Mouse (Mus musculus): Measurements from ENCODE around the gene Tmem221.
"Not testable (repeated sequence)": the region's sequence is repeated elsewhere in the genome, so short reads cannot be mapped to it uniquely, and the experiment has no call there.

Tmem221 gene

GRCm38 (mm10) chr8:71547590-71547989 lies 11.1 kb downstream of the Tmem221 start:
- no peak for DNase-seq (ENCODE audit: low spot score in 2 of 2)

DNA sequence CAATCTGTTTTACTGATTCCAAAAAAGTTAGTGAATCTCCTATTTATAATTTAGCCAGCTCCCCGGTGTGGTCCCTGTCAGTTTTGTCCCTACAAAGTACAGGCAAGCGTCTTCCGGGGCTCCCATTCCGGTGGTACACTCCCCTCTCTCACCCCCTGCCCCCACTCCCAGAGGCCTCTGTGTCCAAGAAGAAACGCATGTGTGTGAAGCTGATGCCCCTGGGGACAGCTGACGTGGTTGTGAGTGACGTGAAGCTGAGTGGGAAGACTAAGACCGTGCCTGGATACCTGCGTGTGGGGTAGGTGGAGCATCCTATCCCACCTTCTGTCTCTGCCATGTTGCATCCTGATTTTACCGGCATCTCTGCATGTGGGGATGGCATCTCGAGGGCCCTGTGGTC lies 13.6 kb downstream of the Tmem221 start:
- DNase-seq (ENCODE audit: low spot score in 2 of 2), result no peak

GRCm38 (mm10) chr8:71543755-71544154 lies 14.9 kb downstream of the Tmem221 start:
- DNase-seq (ENCODE audit: low spot score in 2 of 2), result no peak

DNA sequence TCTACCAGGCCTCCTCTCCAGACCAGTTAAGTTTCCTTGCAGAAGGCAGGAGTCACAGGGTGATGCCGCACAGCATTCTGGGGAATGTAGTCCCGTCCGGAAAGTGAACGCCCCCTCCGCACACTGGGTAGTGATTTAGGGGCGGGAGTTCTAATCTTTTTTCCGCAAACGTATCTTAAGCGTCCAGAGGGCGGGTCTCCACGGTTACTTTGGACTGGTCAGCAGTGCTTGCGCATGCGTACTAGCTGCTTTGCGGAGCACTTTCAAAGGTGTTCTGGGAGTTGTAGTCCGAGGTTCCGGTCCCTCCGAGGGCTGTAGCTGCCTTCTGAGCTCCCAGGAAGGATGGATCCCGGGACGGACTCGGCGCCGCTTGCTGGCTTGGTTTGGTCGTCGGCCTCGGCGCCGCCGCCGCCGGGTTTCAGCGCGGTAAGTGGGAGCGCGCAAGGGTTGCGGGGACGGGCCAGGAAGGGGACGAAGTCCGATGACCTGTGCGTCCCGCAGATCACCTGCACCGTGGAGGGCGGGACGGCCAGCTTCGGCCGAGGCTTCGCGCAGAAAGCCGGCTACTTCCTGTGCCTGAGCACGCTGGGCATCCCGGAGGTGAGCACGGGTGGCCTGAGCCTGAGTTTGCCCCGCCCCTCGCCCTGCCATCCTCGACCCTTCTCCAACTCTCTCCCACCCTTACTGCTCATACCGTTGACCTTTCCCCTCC lies 15.9 kb downstream of the Tmem221 start, which contains the start of gene Mvb12a:
Mvb12a (plus strand) TSS at position 291 of the 712 bp plus-strand sequence.
- DNase-seq (ENCODE audit: low spot score in 2 of 2), result peak; percentile 90 to 96

DNA sequence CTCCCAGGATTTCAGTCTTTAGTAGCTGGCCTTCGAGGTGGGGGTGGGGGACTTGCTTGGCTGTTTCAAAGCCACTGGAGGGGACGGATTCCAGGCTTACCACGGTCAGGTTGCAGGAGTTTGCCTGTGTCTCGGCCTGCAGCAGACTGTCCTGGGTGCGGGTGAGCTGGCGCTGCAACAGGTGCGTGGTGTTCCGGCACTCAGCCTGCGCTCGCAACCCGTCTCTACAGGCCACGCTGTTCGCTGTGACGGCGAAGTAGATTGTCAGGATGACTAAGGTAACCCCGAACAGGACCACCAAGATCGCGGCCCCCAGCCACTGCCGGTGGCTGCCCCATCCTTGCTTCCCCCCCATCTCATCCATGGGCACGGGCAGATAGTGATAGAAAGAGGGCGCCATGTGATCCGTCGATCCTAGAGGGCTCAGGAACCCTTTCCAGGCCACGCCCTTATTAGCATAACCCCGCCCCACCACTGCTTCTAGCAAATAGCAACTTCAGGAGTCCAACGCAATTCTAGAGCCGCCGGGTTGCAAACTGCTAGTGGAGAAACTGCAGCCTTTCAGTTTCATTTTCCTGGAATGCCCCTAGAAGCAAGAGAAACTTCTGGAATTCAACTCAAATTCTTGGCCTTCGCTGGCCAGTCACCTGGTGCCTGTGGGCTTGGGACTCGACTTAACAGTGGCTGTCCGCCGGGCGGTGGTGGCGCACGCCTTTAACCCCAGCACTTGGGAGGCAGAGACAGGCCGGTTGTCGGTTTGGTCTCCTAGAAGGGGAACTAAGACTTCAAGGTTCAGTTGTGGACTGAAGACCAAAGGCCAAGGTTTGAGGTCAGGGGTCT lies 21.4 kb downstream of the Tmem221 start, which contains the start of gene Bst2:
Bst2 (minus strand) TSS at position 429 of the 840 bp plus-strand sequence.
- DNase-seq (ENCODE audit: low spot score in 2 of 2), result peak; percentile 84 to 85

DNA sequence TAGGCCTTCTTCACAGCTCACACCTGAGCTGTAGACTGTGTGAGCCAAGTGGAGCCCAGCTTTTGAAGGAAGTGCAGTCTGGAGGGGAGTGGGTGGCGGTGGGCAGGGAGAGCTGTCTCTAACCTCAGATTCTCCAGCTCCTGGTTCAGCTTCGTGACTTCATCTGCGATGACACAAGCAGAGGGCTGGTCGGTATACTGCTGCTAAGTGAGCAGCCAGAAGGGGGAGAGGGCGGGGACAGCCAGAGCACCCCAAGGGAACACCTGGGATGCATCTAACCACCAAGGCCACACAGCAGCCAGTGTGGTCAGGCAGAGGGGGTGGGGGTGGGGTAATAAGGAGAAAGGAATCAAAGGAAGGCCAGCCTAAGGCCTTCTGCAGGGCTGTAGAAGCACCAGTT lies 23.0 kb downstream of the Tmem221 start:
- DNase-seq (ENCODE audit: low spot score in 2 of 2), result no peak

DNA sequence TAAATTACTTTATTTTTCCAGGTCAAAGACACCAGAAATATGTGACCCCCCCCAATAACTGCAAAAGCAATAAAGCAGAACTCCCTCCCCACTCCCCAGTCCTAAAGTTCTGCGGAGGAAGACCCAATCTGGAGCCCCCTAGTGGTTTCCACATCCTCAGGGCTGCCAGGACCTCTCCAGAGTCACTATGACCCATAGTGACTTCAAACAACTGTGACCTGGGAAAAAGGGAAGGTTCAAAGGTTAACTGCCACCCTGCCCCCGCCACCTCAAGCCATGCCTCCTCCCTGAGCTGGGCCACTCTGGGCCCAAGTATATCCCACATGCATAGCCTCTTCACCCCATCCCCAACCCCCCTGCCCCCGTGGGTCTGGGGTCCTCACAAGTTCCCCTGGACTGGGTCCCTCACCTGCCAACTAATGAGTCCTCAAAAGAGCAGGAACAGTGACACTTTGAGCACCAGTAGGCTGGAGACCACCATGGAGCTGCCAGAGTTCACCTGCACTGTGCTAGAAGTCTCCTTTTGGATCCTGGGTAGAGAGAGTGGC lies 24.3 kb downstream of the Tmem221 start:
- DNase-seq (ENCODE audit: low spot score in 2 of 2), result no peak

GRCm38 (mm10) chr8:71530735-71531467 lies 27.8 kb downstream of the Tmem221 start:
- not testable (repeated sequence) for DNase-seq (ENCODE audit: low spot score in 2 of 2)

DNA sequence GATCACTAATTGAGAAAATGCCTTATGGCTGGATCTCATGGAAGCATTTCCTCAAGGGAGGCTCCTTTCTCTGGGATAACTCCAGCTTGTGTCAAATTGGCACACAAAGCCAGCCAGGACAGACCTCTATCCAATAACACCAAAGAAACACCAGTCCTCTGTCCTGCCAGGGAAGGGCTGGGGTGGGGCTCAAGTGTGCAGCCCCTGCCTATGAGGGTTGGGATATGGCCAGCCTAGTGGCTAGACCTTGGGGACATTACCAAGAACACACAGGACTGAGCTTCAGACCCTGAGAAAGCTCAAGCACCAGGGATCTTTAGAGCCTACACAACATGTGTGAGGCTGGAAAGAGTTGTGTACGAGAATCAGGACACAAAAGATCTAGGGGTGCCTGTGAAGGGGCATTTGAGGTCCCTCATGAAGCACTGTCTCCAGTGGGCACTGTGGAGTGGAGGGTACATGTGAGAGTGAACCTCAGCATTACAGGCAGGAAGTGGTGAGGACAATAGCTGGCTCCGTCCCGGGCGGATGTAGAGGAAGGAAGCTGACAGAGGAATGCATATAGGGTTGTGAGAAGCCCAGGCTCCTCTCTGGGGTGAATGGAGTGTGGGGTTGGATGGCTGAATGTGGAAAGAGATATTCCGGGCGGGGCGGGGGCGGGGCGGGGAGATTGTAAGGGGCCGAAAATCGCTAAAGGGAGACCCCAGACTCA lies 30.2 kb downstream of the Tmem221 start:
- no peak for DNase-seq (ENCODE audit: low spot score in 2 of 2)

- DNase-seq (ENCODE audit: low spot score in 2 of 2), result no peak
Measured at GRCm38 (mm10) chr8:71527162-71527870, 31.4 kb downstream of the Tmem221 start.

DNA sequence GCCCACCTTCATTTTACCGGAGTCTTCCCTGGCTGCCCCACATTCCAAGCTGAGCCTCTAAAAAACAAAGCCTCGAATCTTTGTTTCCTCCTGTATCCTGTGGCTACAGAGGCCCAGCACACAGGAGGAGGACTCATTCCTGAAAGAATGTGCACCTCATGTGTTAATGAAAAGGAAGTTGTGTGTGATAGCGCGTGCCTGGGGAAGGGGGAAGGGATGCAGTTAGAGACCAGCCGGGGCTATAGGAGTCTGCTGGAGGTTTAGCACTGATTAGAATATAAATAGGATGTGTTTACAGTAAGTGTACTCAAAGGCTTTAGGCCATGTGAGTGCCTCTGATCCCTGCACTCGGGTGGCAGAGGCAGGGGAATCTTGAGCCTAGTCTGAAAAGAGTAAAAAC lies 32.4 kb downstream of the Tmem221 start:
- no peak for DNase-seq (ENCODE audit: low spot score in 2 of 2)

DNA sequence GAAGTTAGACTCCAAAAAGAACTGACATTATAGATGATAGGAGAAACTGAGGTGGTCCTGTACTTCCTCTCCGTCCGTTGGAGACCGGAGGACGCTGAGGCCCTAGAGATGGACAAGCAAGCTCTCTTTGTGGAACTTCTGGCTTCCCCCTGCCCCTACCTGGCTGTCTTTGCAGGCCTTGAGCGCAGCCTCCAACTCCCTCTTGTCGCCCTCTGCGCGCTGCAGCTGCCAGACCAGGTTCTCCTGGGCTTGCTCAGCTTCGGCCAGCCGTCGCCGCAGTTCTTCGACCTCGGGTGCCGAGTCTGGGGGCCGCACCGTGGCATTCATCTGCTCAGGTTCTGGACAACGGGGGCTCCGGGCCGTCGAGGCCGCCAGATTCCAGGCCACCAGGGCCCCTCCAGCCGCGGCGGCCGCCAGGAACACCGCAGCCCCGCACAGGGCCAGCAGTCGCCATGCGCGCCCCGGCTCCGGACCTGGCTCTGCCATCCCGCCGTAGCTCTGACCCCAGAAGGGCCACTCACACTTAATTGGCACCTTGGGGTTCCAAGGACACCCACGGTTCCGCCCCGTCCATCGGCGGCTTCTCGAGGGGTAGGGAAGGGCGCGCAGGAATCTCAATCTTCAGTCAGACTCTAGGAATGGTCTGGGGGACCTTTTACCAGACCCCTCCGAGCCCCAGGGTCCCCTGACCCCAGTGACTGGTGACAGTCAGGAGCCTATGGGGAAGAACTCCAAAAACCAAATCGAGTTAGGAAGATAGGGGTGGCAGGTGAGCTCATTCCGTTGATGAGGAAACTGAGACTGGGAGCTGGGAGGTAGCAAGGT lies 33.2 kb downstream of the Tmem221 start, which contains the start of gene Ccdc194:
Ccdc194 (minus strand) TSS at position 486 of the 825 bp plus-strand sequence.
- no peak for DNase-seq (ENCODE audit: low spot score in 2 of 2)

DNA sequence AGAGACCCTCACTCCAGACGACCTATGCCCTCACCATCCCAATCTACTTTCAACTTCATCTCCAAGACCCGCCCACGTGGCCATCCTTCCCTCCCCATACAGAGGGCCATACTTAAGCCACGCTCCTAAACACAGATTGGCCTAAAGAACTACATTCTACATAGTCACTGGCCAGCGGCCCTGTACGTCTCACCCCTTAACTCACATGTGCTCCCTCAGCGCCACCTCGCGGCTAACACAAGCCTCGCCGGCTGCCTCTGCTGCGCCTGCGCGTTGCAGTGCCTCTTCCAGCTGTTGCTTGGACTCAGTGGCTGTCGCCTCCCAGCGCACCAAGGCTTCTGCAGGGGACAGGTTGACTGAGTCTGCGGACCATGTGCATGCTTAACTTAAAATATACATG lies 37.0 kb downstream of the Tmem221 start:
- DNase-seq (ENCODE audit: low spot score in 2 of 2), result peak; percentile 90 to 95

DNA sequence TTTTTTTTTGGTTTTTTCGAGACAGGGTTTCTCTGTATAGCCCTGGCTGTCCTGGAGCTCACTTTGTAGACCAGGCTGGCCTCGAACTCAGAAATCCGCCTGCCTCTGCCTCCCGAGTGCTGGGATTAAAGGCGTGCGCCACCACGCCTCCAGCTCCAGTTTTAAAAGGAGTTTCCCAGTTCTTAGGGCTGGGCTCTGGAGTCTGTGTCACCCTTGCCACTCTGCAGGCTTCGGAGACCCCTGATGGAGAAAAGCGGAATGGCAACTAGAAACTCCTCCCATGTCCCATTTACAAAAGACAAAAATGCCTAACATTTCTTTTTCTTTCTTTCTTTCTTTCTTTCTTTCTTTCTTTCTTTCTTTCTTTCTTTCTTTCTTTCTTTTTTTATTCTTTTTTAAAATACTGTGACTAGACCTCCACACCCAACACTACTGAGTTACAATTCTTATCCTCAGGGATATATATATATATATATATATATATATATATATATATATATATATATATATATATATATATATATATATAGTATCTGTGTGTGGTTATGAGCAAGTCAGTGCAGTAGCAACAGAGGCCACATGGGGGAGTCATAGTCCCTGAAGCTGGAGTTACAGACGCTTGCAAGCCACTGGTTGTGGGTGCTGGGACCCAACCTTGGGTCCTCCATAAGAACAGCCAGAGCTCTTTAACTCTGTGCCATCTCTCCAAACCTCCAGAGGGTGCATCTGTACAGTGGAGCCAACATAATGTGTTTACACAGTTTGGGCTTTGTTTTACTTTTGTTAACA lies 39.4 kb downstream of the Tmem221 start:
- not testable (repeated sequence) for DNase-seq (ENCODE audit: low spot score in 2 of 2)

- DNase-seq (ENCODE audit: low spot score in 2 of 2), result no peak
Measured at GRCm38 (mm10) chr8:71516786-71517185, 41.9 kb downstream of the Tmem221 start.

- DNase-seq (ENCODE audit: low spot score in 2 of 2), result no peak
Measured at GRCm38 (mm10) chr8:71515043-71515442, 43.6 kb downstream of the Tmem221 start.

DNA sequence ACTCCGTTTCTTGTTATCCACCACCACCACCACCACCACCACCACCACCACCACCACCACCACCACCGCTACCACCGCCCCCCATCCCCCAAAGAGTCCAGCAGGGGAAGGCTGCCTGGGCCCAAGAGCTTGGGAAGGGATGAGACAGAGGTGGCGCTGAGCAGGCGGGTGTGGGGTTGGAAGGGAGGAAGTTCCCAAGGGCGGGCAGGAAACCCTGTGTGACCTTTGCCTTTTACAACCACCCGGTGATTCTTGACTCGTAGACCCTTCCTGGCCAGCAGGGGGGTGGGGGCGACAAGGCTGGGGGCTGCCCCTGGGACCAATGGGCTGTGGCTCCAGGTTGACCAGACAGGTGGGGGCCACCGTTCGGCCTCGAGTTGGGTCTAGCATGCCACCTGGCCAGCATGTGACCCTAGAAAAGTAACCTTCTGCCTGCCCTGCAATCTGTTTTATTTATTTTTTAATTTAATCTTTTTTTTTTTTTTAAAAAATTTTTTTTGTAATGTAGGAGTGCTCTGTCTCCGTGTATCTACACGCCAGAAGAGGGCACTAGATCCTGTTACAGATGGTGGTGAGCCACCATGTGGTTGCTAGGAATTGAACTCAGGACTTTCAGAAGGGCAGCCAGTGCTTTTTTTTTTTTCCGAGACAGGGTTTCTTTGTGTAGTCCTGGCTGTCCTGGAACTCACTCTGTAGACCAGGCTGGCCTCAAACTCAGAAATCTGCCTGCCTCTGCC lies 45.5 kb downstream of the Tmem221 start:
- DNase-seq (ENCODE audit: low spot score in 2 of 2), result no peak

DNA sequence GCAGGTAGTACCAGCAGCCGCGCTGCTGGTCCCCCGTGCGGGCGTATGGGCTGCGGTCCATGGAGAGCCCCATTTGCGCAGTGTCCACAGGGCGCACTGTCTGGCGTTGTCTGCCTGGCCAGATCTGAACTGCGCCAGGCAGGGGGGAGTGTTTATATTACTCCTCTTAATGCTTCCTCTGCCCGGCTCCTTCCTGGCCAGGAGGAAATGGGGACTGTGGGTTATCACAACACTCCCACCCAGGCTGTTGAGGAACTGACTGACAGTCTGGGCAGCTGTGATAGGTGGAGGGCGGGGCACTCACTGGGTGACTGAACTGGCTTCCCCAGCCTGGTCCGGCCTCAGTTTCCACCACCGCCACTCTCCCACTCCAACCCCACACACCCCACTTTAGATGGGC lies 47.0 kb downstream of the Tmem221 start, which contains the start of gene Plvap:
Plvap (minus strand) TSS at position 109 of the 400 bp plus-strand sequence.
- DNase-seq (ENCODE audit: low spot score in 2 of 2), result no peak
